Mouse (Mus musculus) lung, adult 2 months (tissue): ENCODE results near the gene Olfr132. TPM values are rescaled to one million over a fixed set of nuclear protein-coding genes. Genes with fewer than 3 reads are reported as not detected.
"Not testable (repeated sequence)": the region's sequence is repeated elsewhere in the genome, so short reads cannot be mapped to it uniquely, and the experiment has no call there.

Source experiments
- DNase-seq: peaks from one replicate; pipeline ENCODE4 v3.0.0; 2022
- H3K4me1 ChIP-seq: fragments of 200-500 bp; 2 replicates; pipeline ENCODE4 v1.6.1; 2011; ENCODE audit warnings: low read length; ENCODE audit not compliant: control insufficient read depth, insufficient read depth
- H3K4me3 ChIP-seq: fragments of 200-500 bp; replicated peaks from 2 replicates; pipeline ENCODE3; 2011; ENCODE audit warnings: low read depth, mild to moderate bottlenecking, control low read depth, low read length; ENCODE audit errors: extremely low read depth
- CTCF ChIP-seq: fragments of 200-500 bp; IDR thresholded peaks from 2 replicates; pipeline ENCODE4 v1.5.1; 2011; ENCODE audit warnings: mild to moderate bottlenecking, low read length, control low read depth; ENCODE audit not compliant: insufficient read depth
- POLR2A ChIP-seq: fragments of 200-500 bp; IDR thresholded peaks from 2 replicates; pipeline ENCODE4 v1.6.1; 2011; ENCODE audit warnings: low read depth, mild to moderate bottlenecking, control low read depth, low read length, borderline replicate concordance; ENCODE audit errors: extremely low read depth
- WGBS: fragments of 180-500 bp; shearing (Covaris S2); methylation state at CpG from one replicate; pipeline ENCODE4 v1.1.7; 2018; 5-methylcytosine and 5-hydroxymethylcytosine counted together
- polyA plus RNA-seq: library from polyadenylated mRNA; depleted of rRNA; stranded (reverse); fragments of >200 nt; gene quantifications from 2 replicates; pipeline ENCODE4 v1.2.3, GENCODE M21; 2012; rRNA removed

Olfr132 gene
- not detected in 2 replicates for polyA plus RNA-seq

DNA sequence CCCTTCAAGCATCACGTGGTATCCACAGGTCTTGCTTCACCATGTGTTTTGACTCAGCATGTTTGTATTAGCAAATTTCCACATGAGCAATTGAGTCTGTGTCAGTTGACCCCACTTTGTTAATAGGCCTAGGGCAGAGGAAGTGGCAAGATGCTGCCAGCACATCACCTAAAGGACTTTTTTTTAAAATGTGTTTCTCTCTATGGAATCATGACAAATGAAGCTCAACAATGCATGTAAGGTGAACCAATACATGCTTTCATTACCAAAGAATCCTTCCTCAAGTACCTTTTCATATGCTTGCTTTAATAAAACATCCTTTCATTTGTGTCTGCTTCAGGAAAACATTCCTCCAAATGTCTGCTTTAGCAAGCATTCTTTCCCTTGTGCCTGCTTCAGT, at the start of gene Olfr132:
Gene Olfr132, minus strand, starts transcription at position 101 of the 400 bp plus-strand sequence.
- Histone ChIP-seq H3K4me3 (no peak within 1 kb of the TSS), H3K4me1 (no peaks in the 10 kb centered on the region)
- no peak for TF ChIP-seq POLR2A
- WGBS: 68% methylated on average over 1 of the region's 1 CpGs
- DNase-seq: no peak

DNA sequence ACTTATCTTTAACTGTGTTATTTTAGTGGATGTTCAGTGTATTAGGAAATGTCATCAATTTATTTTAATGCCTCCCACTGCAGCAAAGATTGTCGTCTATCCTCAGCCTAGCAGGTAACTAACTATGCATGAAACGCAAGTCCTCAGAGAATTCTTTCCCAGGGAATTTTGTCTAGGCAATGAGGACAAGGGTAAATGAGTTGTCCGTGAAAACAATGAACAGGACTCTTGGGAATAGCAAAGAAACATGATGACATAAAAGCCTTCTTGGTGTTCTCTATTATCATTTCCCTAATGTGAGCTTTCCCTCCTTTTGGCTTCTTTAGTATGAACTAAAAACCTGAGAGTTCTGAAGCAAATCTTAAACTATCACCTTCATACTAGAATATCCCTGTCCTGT, 36.8 kb upstream of the Olfr132 start, which contains the start of gene Olfr134:
Gene Olfr134, plus strand, starts transcription at position 301 of the 400 bp plus-strand sequence.
- 68% methylated on average over 3 of the region's 3 CpGs for WGBS
- DNase-seq: no peak
- Histone ChIP-seq H3K4me1 (no peaks in the 10 kb centered on the region), H3K4me3 (no peak within 1 kb of the TSS)
- no peak for TF ChIP-seq CTCF
- TF ChIP-seq POLR2A: no peak

DNA sequence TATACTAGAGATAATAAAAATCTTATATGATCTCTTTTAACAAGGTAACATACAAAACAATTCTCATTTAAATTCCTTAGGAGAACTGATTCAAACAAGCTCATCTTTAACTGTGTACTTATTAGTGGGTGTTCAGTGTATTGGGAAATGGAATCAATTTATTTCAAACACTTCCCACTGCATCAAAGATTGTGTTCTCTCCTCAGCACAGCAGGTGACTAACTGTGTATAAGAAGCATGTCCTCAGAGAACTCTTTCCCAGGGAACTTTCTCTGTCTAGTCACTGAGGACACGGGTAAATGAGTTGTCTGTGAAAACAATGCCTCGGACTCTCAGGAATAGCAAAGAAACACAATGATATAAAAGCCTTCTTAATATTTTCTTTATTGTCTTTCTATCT, 10.7 kb upstream of the Olfr132 start, which contains the start of gene Olfr133:
Gene Olfr133, plus strand, starts transcription at position 301 of the 400 bp plus-strand sequence.
- DNase-seq: no peak
- WGBS: 72% methylated on average over 2 of the region's 2 CpGs
- Histone ChIP-seq H3K4me1 (no peaks in the 10 kb centered on the region), H3K4me3 (no peak within 1 kb of the TSS)
- TF ChIP-seq CTCF (no peak), POLR2A (no peak)

DNA sequence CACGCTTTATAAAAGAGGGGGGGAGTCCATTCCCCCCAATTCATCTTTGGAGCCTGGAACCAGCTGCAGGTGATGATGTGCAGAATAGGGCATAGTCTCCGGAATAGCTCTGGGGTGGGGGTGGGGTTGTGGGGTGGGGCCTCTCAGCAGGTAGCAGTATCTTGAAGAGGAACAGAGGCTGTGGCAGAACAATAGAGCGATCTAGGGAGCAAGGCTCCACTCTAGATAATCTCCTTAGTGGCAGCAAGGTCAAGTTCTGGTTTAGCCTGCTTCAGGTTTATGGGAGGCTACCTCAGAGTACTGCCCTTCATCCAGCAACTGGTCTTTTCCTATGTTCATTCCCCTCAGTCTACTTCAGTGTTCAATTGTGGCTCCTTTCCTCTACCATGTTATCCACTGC, 9.0 kb downstream of the Olfr132 start:
- H3K4me3 ChIP-seq, H3K4me1 ChIP-seq, DNase-seq: not testable (repeated sequence)
- WGBS: 50% methylated on average over 3 of the region's 3 CpGs

DNA sequence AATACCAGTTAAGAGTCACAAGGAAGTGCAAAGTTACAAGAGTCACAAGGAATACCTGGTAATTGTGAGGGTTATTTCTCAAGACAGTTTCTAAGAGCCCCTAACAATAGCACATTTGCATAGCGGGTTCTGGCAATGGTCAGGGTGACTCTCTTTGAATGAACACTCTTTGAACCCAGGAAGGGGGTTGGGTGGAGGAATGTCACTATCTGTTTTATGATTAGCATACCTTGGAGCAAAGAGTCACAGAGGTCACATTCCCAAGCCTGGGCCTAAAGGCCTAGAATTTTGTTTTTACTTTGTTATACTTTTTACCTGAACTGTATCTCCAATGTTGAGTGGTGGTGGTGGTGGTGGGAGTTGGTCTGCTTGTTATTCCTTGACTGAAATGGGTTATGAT, 10.1 kb downstream of the Olfr132 start:
- H3K4me3 ChIP-seq: not testable (repeated sequence)
- 63% methylated on average over 1 of the region's 1 CpGs for WGBS

DNA sequence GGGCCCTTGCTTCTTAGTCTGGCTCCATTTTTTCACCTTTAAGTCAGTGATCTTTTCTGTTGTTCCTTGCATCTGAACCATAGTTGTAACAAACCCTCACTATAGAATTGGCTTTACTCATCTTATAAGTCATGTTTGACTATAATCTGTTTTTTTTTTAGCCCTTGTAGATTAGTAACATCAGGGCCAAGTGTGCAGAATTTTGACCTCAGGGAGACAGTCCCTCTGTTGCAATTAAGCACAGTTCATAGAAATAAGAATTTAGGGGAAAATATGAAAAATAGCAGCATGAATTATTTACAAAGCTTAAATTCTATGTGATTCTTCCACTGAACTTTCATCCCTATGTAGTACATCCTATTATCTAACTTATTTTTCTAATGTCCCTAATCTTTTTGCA, 45.7 kb downstream of the Olfr132 start, which contains the start of gene Olfr131:
Gene Olfr131, minus strand, starts transcription at position 101 of the 400 bp plus-strand sequence.
- no peak for DNase-seq

More for the DNA sequence above, 10.1 kb downstream of the Olfr132 start:
- DNase-seq, H3K4me1 ChIP-seq: not testable (repeated sequence)

DNA sequence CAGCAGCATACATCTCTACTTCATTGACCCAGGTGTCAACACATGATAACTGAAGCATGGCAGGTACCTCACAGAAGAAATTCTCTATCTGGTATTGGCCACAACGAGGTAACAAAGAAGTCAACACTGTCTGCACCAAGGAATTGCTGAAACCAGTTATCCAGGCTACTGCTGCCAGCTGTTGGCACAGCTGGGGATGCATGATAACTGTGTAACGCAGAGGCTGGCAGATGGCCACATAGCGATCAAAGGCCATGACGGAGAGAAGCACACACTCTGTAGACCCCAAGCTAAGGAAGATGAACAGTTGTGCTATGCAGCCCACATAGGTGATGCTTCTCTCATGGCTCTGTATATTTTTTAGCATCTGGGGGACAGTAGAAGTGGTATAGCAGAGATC, 52.0 kb downstream of the Olfr132 start:
- Histone ChIP-seq H3K4me3 (no peak overlapping the region), H3K4me1 (no peaks in the 10 kb centered on the region)
- 77% methylated on average over 4 of the region's 4 CpGs for WGBS
- DNase-seq: no peak
- TF ChIP-seq CTCF (no peak), POLR2A (no peak)

More for the DNA sequence above, 45.7 kb downstream of the Olfr132 start, which contains the start of gene Olfr131:
- Histone ChIP-seq H3K4me1 (no peaks in the 10 kb centered on the region), H3K4me3 (no peak within 1 kb of the TSS)
- TF ChIP-seq CTCF: no peak
- TF ChIP-seq POLR2A: no peak

Other genes with a start within 250 kb of the Olfr132 start
- not detected in 2 replicates for gene Olfr127, start 234.1 kb downstream of the Olfr132 start, polyA plus RNA-seq
- not detected in 2 replicates for gene Olfr128, start 214.0 kb downstream of the Olfr132 start, polyA plus RNA-seq
- not detected in 2 replicates for gene Olfr761, start 181.4 kb downstream of the Olfr132 start, polyA plus RNA-seq
- gene Olfr129, start 74.4 kb downstream of the Olfr132 start, polyA plus RNA-seq: not detected in 2 replicates
- gene Olfr130, start 70.6 kb downstream of the Olfr132 start, polyA plus RNA-seq: not detected in 2 replicates
- not detected in 2 replicates for gene Olfr131, start 45.8 kb downstream of the Olfr132 start, polyA plus RNA-seq
- not detected in 2 replicates for gene Olfr133, start 10.8 kb upstream of the Olfr132 start, polyA plus RNA-seq
- gene Olfr134, start 36.9 kb upstream of the Olfr132 start, polyA plus RNA-seq: not detected in 2 replicates
- not detected in 2 replicates for gene Olfr135, start 69.8 kb upstream of the Olfr132 start, polyA plus RNA-seq
- not detected in 2 replicates for gene Olfr138, start 126.5 kb upstream of the Olfr132 start, polyA plus RNA-seq
- gene Olfr137, start 173.0 kb upstream of the Olfr132 start, polyA plus RNA-seq: not detected in 2 replicates
- gene Olfr136, start 195.3 kb upstream of the Olfr132 start, polyA plus RNA-seq: not detected in 2 replicates